Mouse (Mus musculus) cerebellum, adult 11-12 months (tissue): ENCODE measurements around the gene Irf2bpl.
A peak's percentile ranks its signal among the peaks of the same experiment; 100 is the strongest.

Source experiments
- DNase-seq: peaks from one replicate; pipeline ENCODE4 v3.0.0; 2022

Irf2bpl gene

DNA sequence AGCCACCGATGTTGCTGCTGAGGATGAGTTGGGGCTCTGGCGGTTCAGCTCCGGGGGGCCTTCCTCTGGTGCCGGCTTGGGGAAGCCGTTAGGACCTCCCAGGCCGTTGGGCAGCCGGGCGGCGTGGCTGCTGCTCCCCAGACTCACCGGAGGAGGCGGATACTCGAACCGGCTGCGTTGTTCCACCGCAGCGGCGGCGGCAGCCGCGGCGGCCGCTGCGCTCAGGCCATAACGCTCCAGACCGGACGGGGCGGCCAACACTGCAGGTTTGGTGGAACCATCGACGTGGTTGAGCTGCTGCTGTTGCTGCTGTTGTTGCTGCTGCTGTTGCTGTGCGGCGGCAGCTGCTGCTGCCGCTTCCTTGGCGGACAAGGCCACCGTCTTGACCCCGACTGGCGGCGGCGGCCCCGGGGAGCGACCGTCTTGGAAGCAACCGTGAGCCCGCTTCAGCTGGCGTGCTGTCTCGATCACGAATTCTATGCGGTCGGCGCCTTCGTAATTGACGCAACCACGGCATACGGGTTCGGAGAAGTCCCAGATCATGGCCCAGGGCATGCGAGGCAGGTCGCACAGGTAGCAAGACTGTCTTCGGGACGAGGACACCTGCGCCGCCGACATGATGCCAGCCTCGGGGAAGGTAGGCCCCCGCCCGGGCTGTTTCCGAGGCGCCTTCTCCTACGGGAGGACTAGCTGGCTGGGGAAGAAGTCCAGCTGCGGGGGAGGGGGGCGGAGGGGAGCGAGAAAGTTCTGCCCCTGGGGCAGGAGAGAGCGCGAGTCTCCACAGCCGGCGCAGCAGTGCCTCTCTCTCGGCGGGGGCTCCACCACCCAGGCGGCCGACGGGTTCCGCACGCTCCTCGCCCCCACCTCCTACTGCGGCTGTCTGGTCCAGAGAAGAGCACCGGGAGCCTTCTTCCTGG, 1.1 kb downstream of the Irf2bpl start:
- no peak for DNase-seq

DNA sequence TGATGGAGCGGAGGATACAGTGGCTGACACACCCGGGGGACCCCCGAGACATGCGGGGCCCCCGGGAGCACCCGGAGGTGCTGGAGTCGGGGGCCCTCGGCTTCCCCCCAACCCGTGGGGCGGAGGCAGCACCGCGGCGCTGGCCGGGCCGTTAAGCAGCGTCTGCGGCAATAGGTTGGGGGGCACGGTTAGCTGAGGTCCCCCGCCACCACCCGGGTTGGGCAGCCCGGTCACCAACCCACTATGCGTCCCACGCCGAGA, 1.6 kb downstream of the Irf2bpl start:
- no peak for DNase-seq

GRCm38 (mm10) chr12:86882279-86883018, 2.1 kb downstream of the Irf2bpl start:
- peak; percentile 79 for DNase-seq

DNA sequence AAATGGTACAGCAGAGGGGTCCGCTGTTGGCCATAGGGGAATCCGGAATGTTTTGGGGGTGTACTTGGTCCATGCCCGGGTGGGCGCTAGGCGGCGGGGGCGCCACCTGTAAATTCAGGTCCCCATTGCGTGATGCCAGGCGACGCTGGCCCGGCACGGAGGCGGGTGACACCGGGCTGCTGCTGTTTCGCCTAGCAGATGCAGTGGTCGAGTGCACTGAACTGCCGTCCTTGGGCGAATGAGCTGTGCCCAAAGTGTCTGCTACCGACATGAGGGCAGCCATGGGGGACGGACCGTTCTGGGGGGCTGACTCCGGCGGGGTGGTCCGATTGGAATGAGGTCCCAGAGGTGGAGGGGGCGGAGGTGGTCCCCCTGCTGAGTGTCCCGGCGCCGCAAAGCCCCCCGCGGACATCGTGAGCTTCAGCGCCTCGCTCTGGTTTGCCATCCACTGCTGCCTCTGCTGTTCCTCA, 2.8 kb downstream of the Irf2bpl start:
- DNase-seq, result no peak

GRCm38 (mm10) chr12:86880090-86880723, 4.4 kb downstream of the Irf2bpl start:
- DNase-seq, result no peak

GRCm38 (mm10) chr12:86879446-86880085, 5.0 kb downstream of the Irf2bpl start:
- no peak for DNase-seq

- DNase-seq, result no peak
These were observed 5.9 kb downstream of the Irf2bpl start for GRCm38 (mm10) chr12:86878426-86879353.

GRCm38 (mm10) chr12:86876981-86877380, 7.6 kb downstream of the Irf2bpl start:
- DNase-seq, result no peak

- no peak for DNase-seq
These were observed 8.5 kb downstream of the Irf2bpl start for GRCm38 (mm10) chr12:86876116-86876515.

GRCm38 (mm10) chr12:86872335-86873040, 12.1 kb downstream of the Irf2bpl start:
- DNase-seq, result no peak

DNA sequence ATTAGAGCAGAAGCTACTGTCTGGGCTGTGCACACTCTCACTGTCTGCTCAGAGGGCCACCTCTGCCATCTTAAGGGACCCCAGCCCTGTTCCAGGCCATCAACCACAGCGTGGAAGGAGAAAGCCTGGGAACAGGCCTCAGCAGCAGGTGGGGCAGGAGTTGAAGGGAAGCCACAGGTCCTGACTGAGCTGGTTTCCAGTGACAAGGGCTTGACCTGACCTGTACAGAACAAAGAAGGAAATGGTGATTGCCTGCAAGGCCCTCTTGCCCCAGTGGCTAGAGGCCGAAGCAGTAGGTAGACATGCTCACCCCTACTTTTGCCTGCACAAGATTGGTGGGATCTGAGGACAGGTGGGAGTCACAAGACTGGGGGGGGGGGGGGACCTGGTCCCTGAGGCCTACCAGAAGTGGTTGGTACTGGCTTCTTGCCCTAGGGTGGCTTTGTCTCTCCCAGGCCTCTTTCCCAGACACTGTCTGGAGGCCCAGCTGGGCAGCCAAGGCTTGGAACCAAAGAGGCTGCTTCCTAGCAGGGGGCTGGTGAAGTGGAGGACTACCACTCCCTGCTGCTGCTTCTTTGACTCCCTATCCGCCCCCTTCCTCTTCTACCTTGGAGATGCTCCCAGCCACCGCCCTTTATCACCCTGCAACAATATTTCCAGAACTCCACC, 12.8 kb downstream of the Irf2bpl start:
- DNase-seq, result no peak

DNA sequence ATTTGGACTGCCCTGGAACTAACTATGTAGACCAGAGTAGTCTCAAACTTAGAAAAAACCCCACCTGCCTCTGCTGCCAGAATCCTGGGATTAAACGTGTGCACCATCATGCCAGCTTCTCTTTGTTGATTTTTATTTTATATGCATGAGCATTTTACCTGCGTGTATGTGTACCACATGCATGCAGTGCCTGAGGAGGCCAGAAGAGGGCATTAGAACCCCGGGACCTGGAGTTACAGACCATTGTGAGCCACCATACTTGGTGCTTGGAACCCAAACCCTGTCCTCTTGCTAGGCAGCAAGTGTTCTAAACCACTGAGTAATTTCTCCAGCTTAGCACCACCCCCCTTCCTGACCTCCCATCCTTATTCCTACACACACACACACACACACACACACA, 13.6 kb downstream of the Irf2bpl start:
- DNase-seq, result no peak

DNA sequence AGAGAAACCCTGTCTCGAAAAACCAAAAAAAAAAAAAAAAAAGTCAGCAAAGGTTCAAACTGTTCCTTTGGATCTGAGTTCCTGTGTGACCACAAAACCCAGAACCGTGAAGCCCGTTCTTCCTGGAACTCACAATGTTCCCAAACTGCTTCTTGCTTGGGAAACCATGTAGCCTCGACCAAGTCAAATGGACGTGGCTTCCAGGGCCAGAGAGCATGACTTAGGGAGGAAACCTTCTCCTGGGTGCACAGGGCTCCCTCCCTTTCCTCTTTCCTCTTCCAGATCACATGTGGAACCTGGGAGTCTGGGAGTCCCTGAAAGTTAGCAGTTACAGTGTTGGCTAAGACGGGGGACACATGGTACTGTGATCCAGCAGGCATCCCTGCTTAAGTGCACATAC, 14.8 kb downstream of the Irf2bpl start:
- no peak for DNase-seq

DNA sequence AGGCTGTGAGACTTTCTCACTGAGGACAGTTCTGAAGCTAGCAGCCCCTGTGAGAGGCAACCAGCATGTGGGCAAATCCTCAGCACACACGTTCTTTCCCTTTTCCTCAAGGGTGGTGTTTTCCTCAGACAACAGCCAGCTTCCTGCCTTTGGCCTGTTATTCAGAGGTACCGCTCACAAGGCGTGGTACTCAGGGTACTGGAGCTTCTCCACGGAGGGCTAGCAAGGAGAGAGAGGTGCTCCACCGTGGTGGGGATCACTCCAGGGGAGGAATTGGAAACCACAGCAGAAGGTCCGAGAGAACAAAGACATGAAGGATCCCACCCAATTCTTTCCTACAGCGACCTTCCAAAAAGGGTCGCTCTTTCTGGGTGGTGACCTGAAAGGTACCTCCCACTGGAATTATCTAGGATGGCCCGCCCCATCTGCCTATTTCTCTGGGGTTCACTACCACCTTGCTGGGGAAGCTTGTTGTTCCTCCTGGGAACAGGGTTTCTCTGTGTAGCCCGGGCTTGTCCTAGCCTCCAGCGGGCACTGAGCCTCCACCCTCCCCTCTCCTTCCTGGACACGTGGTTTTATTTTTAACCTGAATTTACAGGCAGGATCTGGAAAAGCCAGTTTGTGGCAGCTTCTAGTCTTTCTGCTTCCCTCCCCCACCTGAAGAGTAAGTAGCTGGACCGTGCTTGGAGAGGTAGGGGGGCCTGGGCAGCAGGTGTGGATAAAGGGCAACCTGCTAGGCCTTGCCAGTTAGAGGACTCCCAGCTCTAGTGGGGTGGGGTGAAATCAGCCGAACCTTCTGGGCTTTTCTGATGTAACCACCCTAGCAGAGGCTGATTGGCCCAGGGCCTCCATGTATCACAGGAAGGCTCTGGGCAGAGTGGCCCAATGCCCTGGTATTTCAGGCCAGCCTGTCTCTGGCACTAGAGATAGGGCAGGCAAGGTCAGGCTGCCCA, 17.1 kb downstream of the Irf2bpl start:
- peak; percentile 89 for DNase-seq

GRCm38 (mm10) chr12:86864316-86865020, 20.1 kb downstream of the Irf2bpl start:
- no peak for DNase-seq

DNA sequence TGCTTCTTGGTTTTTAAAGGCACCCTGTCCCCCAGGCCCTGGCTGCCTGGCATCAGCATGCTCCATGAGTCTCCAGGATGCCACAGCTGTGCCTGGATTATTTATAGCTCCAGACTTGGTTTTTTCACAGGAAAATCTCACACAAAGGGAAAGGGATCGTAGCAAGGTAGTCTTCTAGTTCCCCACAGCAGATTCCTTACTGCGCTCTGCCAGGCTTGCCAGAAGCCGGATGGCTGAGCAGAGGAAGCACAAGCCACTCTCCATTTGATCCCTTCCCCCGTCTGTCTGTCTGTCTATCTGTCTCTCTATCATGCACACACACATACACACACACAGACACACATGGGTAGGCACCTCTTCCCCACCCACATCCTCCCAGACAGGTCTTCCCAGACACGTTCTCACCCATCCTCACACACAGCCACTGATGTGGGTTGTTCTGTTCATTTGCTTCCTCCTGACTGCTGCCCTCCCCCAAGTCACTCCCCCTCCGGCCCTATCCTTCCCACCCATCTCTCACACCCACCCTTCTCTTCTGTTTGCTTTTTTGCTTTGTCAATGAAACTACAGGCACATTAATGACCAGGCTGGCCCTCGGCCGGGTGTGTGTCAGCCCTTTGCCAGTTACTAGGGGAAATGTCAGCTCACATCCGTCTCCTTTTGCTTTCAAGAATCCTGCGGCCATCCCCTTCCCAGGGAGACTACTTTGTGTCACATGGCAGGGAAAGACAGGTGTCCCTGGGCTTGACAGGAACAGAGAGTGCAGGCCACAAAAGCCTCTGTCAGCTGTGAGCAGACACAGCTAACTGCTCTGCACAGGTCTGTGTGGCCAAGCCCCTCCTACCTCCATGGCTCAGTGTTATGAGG, 24.4 kb downstream of the Irf2bpl start:
- DNase-seq, result no peak

GRCm38 (mm10) chr12:86858983-86859872, 25.4 kb downstream of the Irf2bpl start:
- no peak for DNase-seq
